Mouse (Mus musculus) common myeloid progenitor, adult 5-6 weeks (primary cell): ENCODE measurements around the gene Rps17. TPM values are rescaled to one million over a fixed set of nuclear protein-coding genes. Genes with fewer than 3 reads are reported as not detected.
A peak's percentile ranks its signal among the peaks of the same experiment; 100 is the strongest.

Experiments used
- ATAC-seq: replicated peaks from 2 replicates; pipeline ENCODE4 v1.8.0; 2016; ENCODE audit warnings: low read depth, mild to moderate bottlenecking, moderate TSS enrichment, inconsistent platforms; ENCODE audit not compliant: poor library complexity, severe bottlenecking
- total RNA-seq: library from RNA; stranded (forward); fragments of 200-1000, 187-1606 nt; gene quantifications from 2 replicates; pipeline ENCODE4 v1.2.3, GENCODE M21; 2017

Rps17 gene
- 3,700 and 3,979 TPM in 2 replicates for total RNA-seq

DNA sequence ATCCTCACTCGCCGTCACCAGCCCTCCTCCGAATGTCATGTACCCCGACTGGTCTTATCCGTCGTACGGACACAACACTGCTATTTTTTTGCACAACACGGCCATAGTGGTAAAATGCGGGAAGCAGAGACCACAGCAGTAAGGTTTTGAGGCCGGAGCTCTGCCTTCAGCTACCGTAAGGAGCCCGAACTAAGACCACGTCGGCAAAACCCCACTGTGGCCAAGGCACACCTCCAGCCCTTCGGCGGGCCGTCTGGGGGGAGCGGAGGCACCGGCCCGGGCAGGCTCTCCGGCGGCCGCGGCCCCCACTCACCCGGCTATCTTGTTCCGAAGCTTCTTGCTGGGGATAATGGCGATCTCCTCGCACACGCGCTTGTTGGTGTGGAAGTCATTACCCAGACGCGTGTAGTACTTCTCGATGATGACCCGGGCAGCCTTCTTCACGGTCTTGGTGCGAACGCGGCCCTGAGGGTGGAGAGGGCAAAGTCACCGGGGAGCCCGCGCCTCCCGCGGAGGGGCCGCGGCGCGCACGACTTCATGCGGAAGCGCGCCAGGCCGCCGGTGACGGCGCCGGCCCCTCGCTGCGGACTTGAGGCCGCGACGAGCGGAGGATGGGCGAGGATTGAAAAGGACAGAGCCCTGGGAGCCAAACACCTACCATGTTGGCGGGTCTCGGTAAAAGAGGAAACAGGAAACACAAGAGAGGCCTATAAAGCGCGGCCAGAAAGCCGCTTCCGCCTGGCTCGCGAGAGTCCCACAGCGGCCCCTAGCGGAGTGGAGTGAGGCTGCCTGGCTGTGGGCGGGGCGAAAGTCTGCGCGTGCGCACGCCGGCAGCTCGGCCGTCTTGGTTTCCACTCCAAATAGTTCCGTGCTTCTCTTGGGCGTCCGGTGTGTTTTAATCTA lies at the start of gene Rps17:
Gene Rps17 (minus strand): TSS at position 711 of the 903 bp plus-strand sequence.
- ATAC-seq, result peak; percentile 81

- ATAC-seq, result no peak
Measured at GRCm38 (mm10) chr7:81379363-81379762, 34.3 kb upstream of the Rps17 start.

DNA sequence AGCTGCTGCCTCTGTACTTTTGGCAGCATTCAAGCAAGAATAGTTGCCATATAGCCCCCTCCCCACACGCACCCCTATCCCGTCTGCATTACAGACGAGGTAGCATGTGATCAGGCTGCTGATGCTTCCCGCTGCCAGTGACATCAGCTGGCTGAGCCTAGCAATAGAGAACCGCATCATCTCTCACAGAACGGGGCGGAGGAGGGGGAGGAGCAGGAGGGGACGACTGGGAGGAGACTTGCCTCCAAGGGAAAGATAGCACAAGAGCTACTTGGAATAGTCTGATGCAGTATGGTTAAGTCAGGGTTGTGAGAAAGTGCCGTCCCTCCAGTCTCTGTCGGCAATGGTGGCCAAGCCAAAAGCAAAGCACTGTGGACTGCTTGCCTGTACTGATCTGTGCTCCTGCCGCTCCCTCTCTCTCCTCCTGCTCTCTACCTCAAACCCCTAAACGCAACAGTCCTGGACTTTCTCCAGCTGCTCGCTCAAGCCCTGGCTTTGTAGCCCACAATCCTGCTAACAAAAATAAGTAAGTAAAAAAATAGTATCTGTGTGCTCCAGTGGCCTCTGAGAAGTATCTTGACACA lies 27.4 kb upstream of the Rps17 start:
- ATAC-seq, result peak; percentile 54; the same call in 1 of the 2 replicates

GRCm38 (mm10) chr7:81371811-81372210 lies 26.8 kb upstream of the Rps17 start:
- ATAC-seq, result no peak

DNA sequence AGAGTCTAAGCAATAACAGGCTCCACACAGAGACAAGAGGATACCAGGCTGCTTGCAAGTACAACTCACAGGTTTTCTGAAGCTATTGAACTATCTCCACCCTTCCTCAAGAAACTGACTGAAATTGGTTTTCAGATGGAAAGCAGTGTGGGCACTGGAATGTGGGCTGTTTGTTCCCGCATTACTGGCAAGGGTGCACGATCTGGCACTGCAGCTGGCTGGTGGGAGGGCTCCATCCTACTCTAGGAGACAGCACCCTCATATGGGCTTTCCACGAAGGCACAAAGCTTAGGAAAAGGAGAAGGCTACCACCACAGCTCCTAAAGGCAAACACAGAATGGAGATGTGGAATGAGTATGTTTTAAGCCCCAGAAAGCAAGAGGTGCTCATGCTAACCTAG lies 24.7 kb upstream of the Rps17 start:
- no peak for ATAC-seq

DNA sequence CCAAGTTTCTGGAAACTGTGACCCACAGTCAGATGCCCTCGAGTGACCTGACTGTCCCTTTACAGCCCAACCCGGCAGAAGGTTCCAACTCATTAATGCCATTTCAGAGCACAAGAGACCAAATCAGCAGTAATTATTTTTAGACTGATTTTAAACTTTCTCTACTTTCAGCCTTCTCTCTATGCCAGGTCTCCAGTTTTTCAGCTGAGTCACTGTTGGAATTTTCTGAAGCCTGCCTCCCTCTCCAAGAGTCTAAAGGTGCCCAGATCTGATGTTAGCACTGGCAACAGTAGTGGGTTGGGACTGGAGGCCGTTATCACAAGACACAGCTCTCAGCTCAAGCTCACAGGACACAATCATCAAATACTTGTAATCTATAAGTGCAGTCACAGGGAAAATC lies 22.9 kb upstream of the Rps17 start:
- ATAC-seq, result no peak

DNA sequence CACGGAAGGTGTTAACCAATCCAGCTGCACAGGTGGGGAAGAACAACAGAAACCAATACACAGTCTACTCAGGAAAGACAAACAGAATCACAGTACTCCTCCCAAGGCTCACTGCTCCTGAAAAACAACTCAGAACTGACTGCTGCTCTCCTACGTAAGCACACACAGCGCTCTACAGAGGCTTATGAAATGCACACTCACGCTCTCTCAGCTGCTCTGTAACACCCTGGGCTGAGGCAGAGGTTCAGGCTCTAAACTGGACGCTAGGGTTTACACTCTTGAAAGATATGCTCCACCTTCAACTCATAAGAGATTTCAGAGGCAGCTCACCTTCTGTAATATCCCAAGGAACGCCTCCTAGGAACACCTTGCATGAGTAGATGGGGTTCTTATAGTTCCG lies 11.9 kb upstream of the Rps17 start:
- ATAC-seq, result no peak

DNA sequence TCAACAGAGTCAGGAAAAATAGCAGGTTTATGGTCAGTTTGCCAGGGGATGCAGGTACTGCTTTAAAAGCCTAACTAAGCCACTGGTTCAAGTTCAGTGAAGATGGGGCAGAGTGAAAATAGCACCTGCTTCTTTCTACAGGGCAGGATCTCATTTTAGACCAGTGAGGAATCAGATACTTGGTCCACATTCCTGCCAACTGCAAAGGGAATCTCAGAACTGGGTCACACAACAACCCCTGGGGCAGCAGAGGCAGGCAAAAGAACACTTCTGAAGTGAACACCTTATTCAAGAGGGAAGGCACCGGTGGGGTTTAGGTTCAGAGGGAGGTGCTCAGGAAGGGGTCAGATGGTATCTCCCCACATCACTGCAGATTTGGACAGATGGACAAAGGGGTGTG lies 11.3 kb upstream of the Rps17 start:
- ATAC-seq, result no peak

GRCm38 (mm10) chr7:81355746-81356145 lies 10.7 kb upstream of the Rps17 start:
- no peak for ATAC-seq

GRCm38 (mm10) chr7:81351826-81352225 lies 6.8 kb upstream of the Rps17 start:
- no peak for ATAC-seq

DNA sequence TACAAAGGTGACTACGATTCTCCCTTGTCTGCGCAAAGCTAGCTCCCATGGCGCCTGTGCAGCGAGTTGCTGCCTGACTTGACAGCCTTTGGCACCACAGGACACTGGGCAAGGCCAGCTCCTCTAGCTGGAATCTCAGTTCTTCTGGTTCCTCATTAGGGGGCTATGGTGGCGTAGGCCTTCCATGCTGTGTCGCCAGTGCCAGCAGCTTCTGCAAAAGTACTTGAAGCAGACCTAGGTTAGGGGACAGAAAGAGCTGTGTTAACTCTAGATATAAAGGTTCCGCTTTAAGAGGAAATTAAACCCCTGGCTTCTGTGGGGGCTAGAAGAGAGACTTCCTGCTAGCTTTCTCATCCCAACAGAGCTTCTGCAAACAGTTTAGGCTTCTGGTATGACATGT lies 3.2 kb upstream of the Rps17 start:
- peak; percentile 42 for ATAC-seq

GRCm38 (mm10) chr7:81345447-81346170 lies 555 bp upstream of the Rps17 start:
- no peak for ATAC-seq

- no peak for ATAC-seq
Measured at GRCm38 (mm10) chr7:81343831-81344230, 1.2 kb downstream of the Rps17 start.

DNA sequence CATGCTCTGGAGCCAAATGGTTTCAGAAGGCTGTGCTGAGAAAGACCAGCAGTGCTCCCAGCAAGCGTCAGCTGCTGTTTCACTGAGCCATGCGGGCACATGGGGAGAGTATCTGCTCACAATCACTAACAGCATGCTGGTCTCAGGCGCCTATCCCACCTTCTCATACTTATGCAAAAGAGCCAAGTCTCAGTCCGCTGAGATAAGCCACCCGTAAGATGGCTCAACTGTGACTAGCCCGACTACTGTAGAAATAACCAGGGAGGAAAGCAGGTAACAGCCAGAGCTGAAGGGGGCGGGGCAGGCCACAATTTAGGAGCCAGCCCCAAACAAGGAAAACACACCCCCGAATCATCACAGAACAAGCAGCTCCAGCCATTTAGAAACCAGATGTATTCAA lies 1.7 kb downstream of the Rps17 start:
- no peak for ATAC-seq

DNA sequence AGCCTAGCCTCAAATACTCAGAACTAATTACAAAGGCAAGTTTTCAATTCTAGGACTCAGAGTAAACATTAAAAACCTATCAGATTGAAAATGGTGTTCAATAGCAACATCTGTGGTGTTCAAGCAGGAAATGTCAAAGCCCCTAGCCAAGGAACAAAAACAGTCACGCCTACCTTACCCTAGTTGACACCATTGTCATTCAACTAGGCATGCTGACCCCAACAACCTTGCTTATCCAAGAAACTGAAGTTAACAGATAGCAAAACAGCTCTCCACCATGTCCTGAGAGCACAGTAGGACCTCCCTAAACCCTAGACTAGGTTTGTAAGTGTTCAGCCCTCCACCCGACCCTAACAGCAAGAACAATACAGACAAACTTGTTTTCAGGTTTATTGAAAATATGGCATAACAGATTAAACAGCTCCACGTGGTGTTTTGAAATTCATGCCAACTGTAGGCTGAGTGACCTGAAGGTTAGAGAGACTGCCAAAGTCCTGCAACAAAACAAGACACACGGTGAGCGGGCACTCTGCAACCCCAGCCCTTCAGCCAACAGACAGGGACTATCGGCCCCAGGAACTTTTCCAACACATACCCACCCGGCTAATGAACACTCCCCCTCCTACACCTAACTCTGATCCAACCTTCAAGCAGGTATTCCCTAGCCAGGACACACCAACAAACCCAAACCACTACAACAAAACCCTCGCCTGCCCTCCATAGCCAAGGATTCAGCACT lies 2.5 kb downstream of the Rps17 start:
- ATAC-seq, result no peak

GRCm38 (mm10) chr7:81341563-81341962 lies 3.5 kb downstream of the Rps17 start:
- 0 out of 2 replicates have a peak, but pooled peaks have one; percentile 24 for ATAC-seq

DNA sequence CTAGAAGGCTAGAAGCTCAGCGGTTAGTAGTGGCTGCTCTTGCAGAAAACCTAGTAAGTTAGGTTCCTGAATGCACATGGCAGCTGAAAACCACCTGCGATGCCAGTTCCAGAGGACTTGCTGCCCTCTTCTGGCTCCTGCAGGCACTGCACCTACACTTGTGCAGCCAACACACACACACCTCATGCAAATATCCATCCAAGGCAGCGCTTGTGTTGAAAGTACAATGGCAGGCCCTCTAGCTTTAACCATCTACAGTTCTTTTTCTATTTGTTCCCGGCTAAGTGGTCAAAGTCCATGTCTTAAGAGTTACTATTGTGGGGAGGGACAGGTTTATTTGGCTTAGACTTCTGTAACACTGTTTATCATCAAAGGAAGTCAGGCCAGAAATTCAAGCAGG lies 5.3 kb downstream of the Rps17 start:
- peak; percentile 64; the same call in 1 of the 2 replicates for ATAC-seq

DNA sequence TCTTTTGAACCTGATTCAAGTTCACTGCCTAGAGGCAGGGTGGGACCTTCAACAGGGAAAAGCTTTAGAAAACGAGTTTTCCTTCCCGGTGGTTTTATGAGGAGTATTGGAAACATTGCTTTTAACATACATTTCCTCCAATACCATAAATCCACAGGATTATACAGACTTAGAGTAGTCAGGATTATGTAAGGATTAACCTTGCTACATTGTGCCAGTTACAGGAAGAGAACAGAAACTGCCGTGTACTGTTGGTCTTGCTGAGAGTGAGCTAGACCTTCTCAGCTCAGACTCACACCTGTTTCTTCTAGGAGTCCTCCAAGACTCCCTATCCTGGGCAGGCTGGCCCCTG lies 6.6 kb downstream of the Rps17 start:
- ATAC-seq, result no peak

GRCm38 (mm10) chr7:81337785-81338521 lies 7.1 kb downstream of the Rps17 start:
- ATAC-seq, result no peak

- ATAC-seq, result 0 out of 2 replicates have a peak, but pooled peaks have one; percentile 38
Measured at GRCm38 (mm10) chr7:81336432-81336786, 8.6 kb downstream of the Rps17 start.
